Mouse (Mus musculus): ENCODE data around the gene E030025P04Rik. TPM values are rescaled to one million over a fixed set of nuclear protein-coding genes. Genes with fewer than 3 reads are reported as not detected.

E030025P04Rik gene
- polyA plus RNA-seq, 1 experiment from 2014 or later: not detected

DNA sequence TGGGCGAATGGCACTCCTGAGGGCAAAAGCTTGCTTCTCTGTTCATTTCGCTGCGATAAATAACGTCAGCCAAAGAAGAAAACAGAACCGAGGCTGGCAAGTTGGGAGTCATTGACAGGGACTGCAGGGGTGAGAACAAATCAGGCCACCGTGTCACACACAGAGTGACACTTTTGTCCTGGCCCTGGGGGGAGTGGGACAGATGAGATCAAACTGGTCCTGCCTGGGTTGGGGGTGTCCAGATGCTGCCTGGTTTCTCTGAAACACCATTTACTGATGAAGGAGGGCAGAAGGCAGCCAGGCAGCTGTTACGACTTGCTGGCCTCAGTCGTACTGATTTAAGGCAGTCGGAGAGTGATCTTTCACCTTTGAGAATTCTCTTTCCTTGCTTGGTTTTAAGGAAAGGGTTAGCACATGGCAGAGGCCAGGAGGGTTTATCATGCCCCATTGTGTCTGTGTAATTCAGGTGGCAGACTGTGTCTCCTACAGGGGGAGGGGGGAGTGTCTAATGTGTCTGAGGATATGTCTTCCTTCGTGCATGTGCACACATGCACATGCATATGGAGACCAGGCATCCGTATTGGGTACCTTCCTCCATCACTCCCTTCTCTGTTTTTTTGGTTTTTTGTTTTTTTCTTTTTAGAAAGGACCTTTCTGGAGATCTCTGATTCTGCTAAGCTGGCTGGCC is 36.5 kb downstream of the E030025P04Rik start:
- H3K4me3 ChIP-seq (replicated peaks; ENCODE audit: low read depth, low read length): no peak overlapping the region
- ATAC-seq (ENCODE audit: low FRiP score, low TSS enrichment): no peak
- DNase-seq: no peak
- no peak overlapping the region for H3K4me2 ChIP-seq (ENCODE audit: low read length)
- H3K9me3 ChIP-seq (ENCODE audit: control insufficient read depth, low read length): no peaks in the 10 kb centered on the region
- no peaks in the 10 kb centered on the region for H3K36me3 ChIP-seq (ENCODE audit: control insufficient read depth, insufficient read depth, low read length)
- H3K27ac ChIP-seq (replicated peaks; ENCODE audit: low read depth, low read length): peak overlapping the region; percentile 56
- 23% methylated on average over 11 of the region's 11 CpGs for WGBS
- peaks cover 20% of the 10 kb centered on the region for H3K4me1 ChIP-seq (ENCODE audit: control insufficient read depth, insufficient read depth, low read length)
- no peaks in the 10 kb centered on the region for H3K27me3 ChIP-seq (ENCODE audit: control insufficient read depth, insufficient read depth, low read length)
- H3K9ac ChIP-seq (replicated peaks; ENCODE audit: low read length): no peak overlapping the region

DNA sequence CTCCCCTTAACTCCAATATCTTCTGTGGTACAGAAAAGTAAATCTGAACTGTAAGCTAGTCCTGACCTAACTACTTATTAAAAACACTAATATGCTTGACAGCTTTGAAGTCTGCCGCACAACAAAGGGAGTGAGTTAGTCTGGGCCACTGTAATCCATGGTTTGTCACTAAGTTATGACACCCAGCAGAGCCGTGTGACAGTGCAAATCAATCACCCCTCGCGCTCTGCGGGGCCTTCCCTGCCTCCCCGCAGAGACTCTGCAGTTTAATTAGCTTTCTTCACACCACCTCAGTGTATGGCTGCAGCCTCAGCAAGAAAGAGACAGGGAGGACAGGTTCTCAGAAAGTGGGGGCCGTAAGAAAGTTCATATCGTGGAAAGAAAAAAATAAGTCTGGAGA is 37.4 kb downstream of the E030025P04Rik start:
- 6% methylated on average over 8 of the region's 8 CpGs for WGBS
- DNase-seq (peak; percentile 70), ATAC-seq (ENCODE audit: low FRiP score, low TSS enrichment) (0 out of 2 replicates have a peak, but pooled peaks have one; percentile 50)
- Histone ChIP-seq H3K27me3 (ENCODE audit: control insufficient read depth, insufficient read depth, low read length) (no peaks in the 10 kb centered on the region), H3K9me3 (ENCODE audit: control insufficient read depth, low read length) (no peaks in the 10 kb centered on the region), H3K9ac (replicated peaks; ENCODE audit: low read length) (no peak overlapping the region), H3K4me2 (ENCODE audit: low read length) (no peak overlapping the region), H3K4me1 (ENCODE audit: control insufficient read depth, insufficient read depth, low read length) (peaks cover 20% of the 10 kb centered on the region), H3K4me3 (replicated peaks; ENCODE audit: low read depth, low read length) (no peak overlapping the region), H3K27ac (replicated peaks; ENCODE audit: low read depth, low read length) (0 out of 2 replicates have a peak overlapping the region, but pooled peaks have one; percentile 56), H3K36me3 (ENCODE audit: control insufficient read depth, insufficient read depth, low read length) (no peaks in the 10 kb centered on the region)

DNA sequence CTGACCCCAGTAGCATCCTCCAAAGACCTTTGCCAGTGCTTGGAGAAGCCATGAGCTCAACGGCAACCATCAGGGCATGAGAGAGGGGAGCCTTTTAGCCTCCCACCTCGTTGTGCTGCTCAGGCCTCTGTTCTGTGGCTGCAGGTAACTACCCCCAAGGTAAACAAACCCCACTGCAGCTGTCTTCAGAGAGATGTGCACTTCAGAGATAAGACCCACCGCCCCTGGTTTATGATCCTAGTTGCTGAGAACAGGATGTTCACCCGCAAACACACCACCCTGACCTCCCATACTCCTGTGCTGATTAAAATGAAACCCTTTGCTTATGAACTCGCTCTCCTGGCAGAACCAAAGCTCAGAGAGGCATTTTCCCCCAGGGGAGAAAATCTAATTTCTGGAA is 38.0 kb downstream of the E030025P04Rik start:
- 35% methylated on average over 5 of the region's 5 CpGs for WGBS
- Histone ChIP-seq H3K27me3 (ENCODE audit: control insufficient read depth, insufficient read depth, low read length) (no peaks in the 10 kb centered on the region), H3K27ac (replicated peaks; ENCODE audit: low read depth, low read length) (peak overlapping the region; percentile 67; the same call in 1 of the 2 replicates), H3K4me3 (replicated peaks; ENCODE audit: low read depth, low read length) (no peak overlapping the region), H3K9ac (replicated peaks; ENCODE audit: low read length) (no peak overlapping the region), H3K4me2 (ENCODE audit: low read length) (no peak overlapping the region), H3K4me1 (ENCODE audit: control insufficient read depth, insufficient read depth, low read length) (peaks cover 20% of the 10 kb centered on the region), H3K9me3 (ENCODE audit: control insufficient read depth, low read length) (no peaks in the 10 kb centered on the region), H3K36me3 (ENCODE audit: control insufficient read depth, insufficient read depth, low read length) (no peaks in the 10 kb centered on the region)
- ATAC-seq (ENCODE audit: low FRiP score, low TSS enrichment) (no peak), DNase-seq (peak; percentile 48)

- DNase-seq (no peak), ATAC-seq (ENCODE audit: low FRiP score, low TSS enrichment) (no peak)
- Histone ChIP-seq H3K4me3 (replicated peaks; ENCODE audit: low read depth, low read length) (no peak overlapping the region), H3K9me3 (ENCODE audit: control insufficient read depth, low read length) (no peaks in the 10 kb centered on the region), H3K4me1 (ENCODE audit: control insufficient read depth, insufficient read depth, low read length) (peaks cover 24% of the 10 kb centered on the region), H3K36me3 (ENCODE audit: control insufficient read depth, insufficient read depth, low read length) (no peaks in the 10 kb centered on the region), H3K9ac (replicated peaks; ENCODE audit: low read length) (no peak overlapping the region), H3K27me3 (ENCODE audit: control insufficient read depth, insufficient read depth, low read length) (no peaks in the 10 kb centered on the region), H3K27ac (replicated peaks; ENCODE audit: low read depth, low read length) (no peak overlapping the region), H3K4me2 (ENCODE audit: low read length) (no peak overlapping the region)
- 89% methylated on average over 3 of the region's 3 CpGs for WGBS
These were observed 40.8 kb downstream of the E030025P04Rik start for GRCm38 (mm10) chr11:109103386-109103785.

DNA sequence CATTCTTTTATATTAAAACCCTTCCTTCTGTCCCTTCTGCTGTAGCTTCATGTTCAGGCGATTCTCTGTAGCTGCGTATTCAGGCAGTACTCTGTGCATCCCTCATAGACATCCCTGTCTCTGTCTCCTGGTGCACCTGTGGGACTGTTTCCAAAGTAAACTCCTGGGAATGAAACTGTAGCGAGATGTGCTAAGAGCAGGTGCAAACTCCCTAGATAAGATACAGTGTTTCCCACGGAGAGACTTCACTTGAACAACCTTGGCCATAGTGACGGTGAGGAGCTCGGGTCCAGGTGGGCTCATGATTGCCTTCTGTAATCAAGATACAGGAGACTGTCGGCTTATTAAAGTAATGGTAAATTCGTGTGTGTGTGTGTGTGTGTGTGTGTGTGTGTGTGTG is 41.5 kb downstream of the E030025P04Rik start:
- DNase-seq: no peak
- Histone ChIP-seq H3K9me3 (ENCODE audit: control insufficient read depth, low read length) (no peaks in the 10 kb centered on the region), H3K9ac (replicated peaks; ENCODE audit: low read length) (no peak overlapping the region), H3K27me3 (ENCODE audit: control insufficient read depth, insufficient read depth, low read length) (no peaks in the 10 kb centered on the region), H3K4me2 (ENCODE audit: low read length) (no peak overlapping the region), H3K4me3 (replicated peaks; ENCODE audit: low read depth, low read length) (no peak overlapping the region), H3K27ac (replicated peaks; ENCODE audit: low read depth, low read length) (no peak overlapping the region), H3K36me3 (ENCODE audit: control insufficient read depth, insufficient read depth, low read length) (no peaks in the 10 kb centered on the region), H3K4me1 (ENCODE audit: control insufficient read depth, insufficient read depth, low read length) (peaks cover 26% of the 10 kb centered on the region)
- ATAC-seq (ENCODE audit: low FRiP score, low TSS enrichment): no peak
- WGBS: 97% methylated on average over 8 of the region's 8 CpGs

- Histone ChIP-seq H3K4me2 (ENCODE audit: low read length) (no peak overlapping the region), H3K9ac (replicated peaks; ENCODE audit: low read length) (no peak overlapping the region), H3K27ac (replicated peaks; ENCODE audit: low read depth, low read length) (no peak overlapping the region), H3K4me3 (replicated peaks; ENCODE audit: low read depth, low read length) (no peak overlapping the region), H3K36me3 (ENCODE audit: control insufficient read depth, insufficient read depth, low read length) (no peaks in the 10 kb centered on the region), H3K27me3 (ENCODE audit: control insufficient read depth, insufficient read depth, low read length) (no peaks in the 10 kb centered on the region), H3K9me3 (ENCODE audit: control insufficient read depth, low read length) (no peaks in the 10 kb centered on the region), H3K4me1 (ENCODE audit: control insufficient read depth, insufficient read depth, low read length) (peaks cover 10% of the 10 kb centered on the region; the same call in 1 of the 2 replicates)
- no peak for ATAC-seq (ENCODE audit: low FRiP score, low TSS enrichment)
- WGBS: 89% methylated on average over 6 of the region's 6 CpGs
- no peak for DNase-seq
These were observed 43.9 kb downstream of the E030025P04Rik start for GRCm38 (mm10) chr11:109100266-109100665.

DNA sequence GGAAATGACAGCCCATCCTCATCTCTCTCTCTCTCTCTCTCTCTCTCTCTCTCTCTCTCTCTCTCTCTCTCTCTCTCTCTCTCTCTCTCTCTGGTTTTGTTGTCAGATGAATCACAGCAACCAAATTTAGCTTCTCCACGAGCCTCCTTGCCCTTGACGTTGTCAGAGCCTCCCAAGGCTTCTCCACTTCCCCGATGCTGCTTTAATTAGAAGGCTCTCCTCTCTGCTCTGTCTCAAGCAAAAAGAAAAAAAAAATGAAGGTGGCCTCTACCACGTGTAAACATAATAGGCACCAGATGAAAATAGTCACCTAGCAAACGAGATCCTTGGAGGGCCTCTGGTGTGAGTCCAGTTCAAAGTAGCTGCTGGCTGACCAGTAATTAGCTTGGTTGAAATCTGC is 52.3 kb downstream of the E030025P04Rik start:
- H3K27me3 ChIP-seq (ENCODE audit: control insufficient read depth, insufficient read depth, low read length): no peaks in the 10 kb centered on the region
- no peak overlapping the region for H3K9ac ChIP-seq (replicated peaks; ENCODE audit: low read length)
- WGBS: 21% methylated on average over 5 of the region's 5 CpGs
- no peaks in the 10 kb centered on the region for H3K9me3 ChIP-seq (ENCODE audit: control insufficient read depth, low read length)
- H3K36me3 ChIP-seq (ENCODE audit: control insufficient read depth, insufficient read depth, low read length): no peaks in the 10 kb centered on the region
- DNase-seq (no peak), ATAC-seq (ENCODE audit: low FRiP score, low TSS enrichment) (no peak)
- H3K27ac ChIP-seq (replicated peaks; ENCODE audit: low read depth, low read length): no peak overlapping the region
- H3K4me1 ChIP-seq (ENCODE audit: control insufficient read depth, insufficient read depth, low read length): no peaks in the 10 kb centered on the region
- no peak overlapping the region for H3K4me2 ChIP-seq (ENCODE audit: low read length)
- H3K4me3 ChIP-seq (replicated peaks; ENCODE audit: low read depth, low read length): no peak overlapping the region

Other genes starting within 250 kb of the E030025P04Rik start
- gene Axin2, start 224.0 kb downstream of the E030025P04Rik start, polyA plus RNA-seq (2014; fragmentation: Nextera tagmentation; extraction: Ambion mirVana): 14.1 and 19.4 TPM in 2 replicates
- 9.7 and 12.4 TPM in 2 replicates for gene Rgs9, start 153.8 kb upstream of the E030025P04Rik start, polyA plus RNA-seq (2014; fragmentation: Nextera tagmentation; extraction: Ambion mirVana)
- gene Gna13, start 218.5 kb upstream of the E030025P04Rik start, polyA plus RNA-seq (2014; fragmentation: Nextera tagmentation; extraction: Ambion mirVana): 16.4 and 21.7 TPM in 2 replicates

Data from midbrain, embryonic 14.5 days (tissue).